Mouse (Mus musculus): ENCODE data around the gene Timm50.
A peak's percentile ranks its signal among the peaks of the same experiment; 100 is the strongest.

DNA sequence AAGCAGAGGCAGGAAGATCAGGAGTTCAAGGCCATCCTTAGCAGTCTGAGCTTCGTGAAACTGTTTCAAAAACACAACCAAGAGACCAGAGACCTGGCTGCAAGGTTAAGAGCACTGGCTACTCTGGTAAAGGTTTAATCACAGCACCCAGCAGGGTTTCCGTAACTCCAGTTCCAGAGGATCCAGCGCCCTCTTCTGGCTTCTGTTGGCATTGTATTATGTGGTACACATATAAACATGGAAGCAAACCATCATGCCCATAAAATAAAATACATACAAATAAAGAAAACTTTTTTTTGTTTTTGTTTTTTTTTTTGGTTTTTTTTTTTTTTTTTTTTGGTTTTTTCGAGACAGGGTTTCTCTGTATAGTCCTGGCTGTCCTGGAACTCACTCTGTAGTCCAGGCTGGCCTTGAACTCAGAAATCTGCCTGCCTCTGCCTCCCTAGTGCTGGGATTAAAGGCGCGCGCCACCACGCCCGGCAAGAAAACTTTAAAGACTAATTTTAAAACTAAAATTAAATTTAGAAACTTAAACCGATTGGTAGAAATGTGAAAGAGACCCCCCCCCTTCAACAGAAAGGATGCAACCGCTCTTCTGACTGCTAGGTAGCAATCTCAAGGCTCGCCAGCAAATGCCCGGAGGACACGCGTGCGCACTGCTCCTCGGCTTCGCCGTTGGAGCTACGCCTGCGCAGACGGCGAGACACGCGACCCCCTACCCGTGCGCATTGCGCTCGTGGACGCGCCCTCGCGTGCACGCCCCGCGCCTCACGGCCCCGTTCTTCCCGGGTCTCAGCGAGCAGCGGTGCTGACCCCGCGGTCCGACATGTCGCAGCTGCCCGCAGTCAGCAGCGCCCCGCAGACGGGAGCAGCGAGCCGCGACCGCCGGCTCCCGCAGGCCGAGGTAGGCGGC lies 44.5 kb downstream of the Timm50 start, which contains the start of gene Eid2:
- TF ChIP-seq CTCF (IDR thresholded peaks at IDR 0.05; ENCODE audit: control insufficient read depth, insufficient read depth, low read length), result no peak
- peak; percentile 23; the same call in 1 of the 2 replicates for TF ChIP-seq POLR2A (IDR thresholded peaks at IDR 0.05; ENCODE audit: borderline replicate concordance, control insufficient read depth, low read depth, low read length)

All from bone marrow, adult 2 months (tissue).